Mouse (Mus musculus) limb, embryonic 10.5 days (tissue): ENCODE measurements around the gene Krt17. TPM values are rescaled to one million over a fixed set of nuclear protein-coding genes. Genes with fewer than 3 reads are reported as not detected.
"Not testable (repeated sequence)": the region's sequence is repeated elsewhere in the genome, so short reads cannot be mapped to it uniquely, and the experiment has no call there.

Experiments used
- DNase-seq: peaks from one replicate; pipeline ENCODE4 v3.0.0-alpha.2; 2017; ENCODE audit warnings: low spot score
- H3K27ac ChIP-seq: fragments of 300-500 bp; sonication (generic); 2 replicates; pipeline ENCODE4 v1.5.1; 2016; ENCODE audit warnings: mild to moderate bottlenecking
- H3K27me3 ChIP-seq: fragments of 300-500 bp; sonication (generic); 2 replicates; pipeline ENCODE4 v1.6.1; 2016; ENCODE audit warnings: low read depth, mild to moderate bottlenecking; ENCODE audit not compliant: poor library complexity, severe bottlenecking
- H3K36me3 ChIP-seq: fragments of 300-500 bp; sonication (generic); 2 replicates; pipeline ENCODE4 v1.6.1; 2016; ENCODE audit warnings: mild to moderate bottlenecking, moderate library complexity
- H3K4me1 ChIP-seq: fragments of 300-500 bp; sonication (generic); 2 replicates; pipeline ENCODE4 v1.6.1; 2016
- H3K4me3 ChIP-seq: fragments of 300-500 bp; sonication (generic); 2 replicates; pipeline ENCODE4 v1.5.1; 2016; ENCODE audit warnings: mild to moderate bottlenecking, moderate library complexity
- H3K9me3 ChIP-seq: fragments of 300-500 bp; sonication (generic); replicated peaks from 2 replicates; pipeline ENCODE4 v1.6.1; 2016; ENCODE audit warnings: mild to moderate bottlenecking
- WGBS: fragments of 180-500 bp; shearing (Covaris S2); methylation state at CpG from one replicate; pipeline ENCODE4 v1.1.7; 2016; 5-methylcytosine and 5-hydroxymethylcytosine counted together
- polyA plus RNA-seq: library from polyadenylated mRNA; unstranded; fragments of >200 nt; fragmentation: Nextera tagmentation; extraction: Ambion mirVana; gene quantifications from 2 replicates; pipeline ENCODE4 v1.2.1, GENCODE M21; 2016

The Krt17 gene
- polyA plus RNA-seq, result 1.3 and 7.6 TPM in 2 replicates

- peaks cover 10% of the 10 kb centered on the region for H3K27me3 ChIP-seq
- H3K4me3 ChIP-seq, result no peak within 1 kb of the TSS
- H3K27ac ChIP-seq, result 0 out of 2 replicates have a peak within 1 kb of the TSS, but pooled peaks have one; percentile 10
- H3K36me3 ChIP-seq, result no peaks in the 10 kb centered on the region
- H3K9me3 ChIP-seq, result no peaks in the 10 kb centered on the region
- 85% methylated on average over 20 of the region's 21 CpGs for WGBS
- peaks cover 21% of the 10 kb centered on the region for H3K4me1 ChIP-seq
- no peak for DNase-seq
Measured at GRCm38 (mm10) chr11:100260514-100261234, at the start of gene Krt17. Gene Krt17, minus strand, starts transcription at chr11:100261029.

- 97% methylated on average over 5 of the region's 6 CpGs for WGBS
- not testable (repeated sequence) for H3K4me3 ChIP-seq, H3K4me1 ChIP-seq, H3K36me3 ChIP-seq, H3K27me3 ChIP-seq, H3K27ac ChIP-seq, H3K9me3 ChIP-seq, DNase-seq
Measured at GRCm38 (mm10) chr11:100308672-100309071, 47.8 kb upstream of the Krt17 start.

GRCm38 (mm10) chr11:100307900-100308299, 47.1 kb upstream of the Krt17 start:
- H3K4me1 ChIP-seq, result peaks cover 4% of the 10 kb centered on the region; the same call in 1 of the 2 replicates
- H3K27ac ChIP-seq, result no peak overlapping the region
- H3K9me3 ChIP-seq, result no peaks in the 10 kb centered on the region
- no peaks in the 10 kb centered on the region for H3K27me3 ChIP-seq
- WGBS, result 91% methylated on average over 5 of the region's 5 CpGs
- no peak overlapping the region for H3K4me3 ChIP-seq
- DNase-seq, result no peak
- no peaks in the 10 kb centered on the region for H3K36me3 ChIP-seq

GRCm38 (mm10) chr11:100301292-100301691, 40.5 kb upstream of the Krt17 start:
- WGBS, result 87% methylated on average over 5 of the region's 5 CpGs
- Histone ChIP-seq H3K27ac (no peak overlapping the region), H3K9me3 (no peaks in the 10 kb centered on the region), H3K27me3 (no peaks in the 10 kb centered on the region), H3K36me3 (no peaks in the 10 kb centered on the region), H3K4me3 (no peak overlapping the region), H3K4me1 (peaks cover 5% of the 10 kb centered on the region)
- no peak for DNase-seq

- WGBS, result 13% methylated on average over 5 of the region's 5 CpGs
- DNase-seq, result peak; percentile 89
Measured at GRCm38 (mm10) chr11:100300293-100300692, 39.5 kb upstream of the Krt17 start.

GRCm38 (mm10) chr11:100298274-100299036, 37.6 kb upstream of the Krt17 start:
- 20% methylated on average over 18 of the region's 18 CpGs for WGBS
- Histone ChIP-seq H3K27me3 (no peaks in the 10 kb centered on the region), H3K4me3 (peak overlapping the region; percentile 33), H3K27ac (no peak overlapping the region), H3K36me3 (no peaks in the 10 kb centered on the region), H3K9me3 (no peaks in the 10 kb centered on the region), H3K4me1 (peaks cover 8% of the 10 kb centered on the region)
- peak; percentile 89 for DNase-seq

More at GRCm38 (mm10) chr11:100300293-100300692, 39.5 kb upstream of the Krt17 start:
- H3K27ac ChIP-seq, result no peak overlapping the region
- no peaks in the 10 kb centered on the region for H3K36me3 ChIP-seq
- H3K9me3 ChIP-seq, result no peaks in the 10 kb centered on the region
- no peaks in the 10 kb centered on the region for H3K27me3 ChIP-seq
- no peak overlapping the region for H3K4me3 ChIP-seq
- peaks cover 5% of the 10 kb centered on the region for H3K4me1 ChIP-seq

GRCm38 (mm10) chr11:100297801-100298200, 37.0 kb upstream of the Krt17 start:
- H3K36me3 ChIP-seq, result no peaks in the 10 kb centered on the region
- H3K27me3 ChIP-seq, result no peaks in the 10 kb centered on the region
- peak overlapping the region; percentile 33; the same call in 1 of the 2 replicates for H3K4me3 ChIP-seq
- 35% methylated on average over 5 of the region's 5 CpGs for WGBS
- no peaks in the 10 kb centered on the region for H3K9me3 ChIP-seq
- peaks cover 8% of the 10 kb centered on the region for H3K4me1 ChIP-seq
- no peak overlapping the region for H3K27ac ChIP-seq
- DNase-seq, result no peak

GRCm38 (mm10) chr11:100295308-100295707, 34.5 kb upstream of the Krt17 start:
- Histone ChIP-seq H3K4me1 (peaks cover 13% of the 10 kb centered on the region), H3K36me3 (no peaks in the 10 kb centered on the region), H3K9me3 (no peaks in the 10 kb centered on the region), H3K27me3 (no peaks in the 10 kb centered on the region), H3K27ac (no peak overlapping the region), H3K4me3 (no peak overlapping the region)
- WGBS, result 5% methylated on average over 10 of the region's 10 CpGs
- peak; percentile 94 for DNase-seq

GRCm38 (mm10) chr11:100292884-100293283, 32.1 kb upstream of the Krt17 start:
- no peaks in the 10 kb centered on the region for H3K27me3 ChIP-seq
- no peaks in the 10 kb centered on the region for H3K36me3 ChIP-seq
- WGBS, result 63% methylated on average over 6 of the region's 6 CpGs
- H3K9me3 ChIP-seq, result no peaks in the 10 kb centered on the region
- 0 out of 2 replicates have a peak, but pooled peaks cover 8% of the 10 kb centered on the region for H3K4me1 ChIP-seq
- no peak overlapping the region for H3K27ac ChIP-seq
- no peak for DNase-seq
- no peak overlapping the region for H3K4me3 ChIP-seq

GRCm38 (mm10) chr11:100290235-100290634, 29.4 kb upstream of the Krt17 start:
- Histone ChIP-seq H3K9me3 (no peaks in the 10 kb centered on the region), H3K4me1 (peaks cover 10% of the 10 kb centered on the region; the same call in 1 of the 2 replicates), H3K27me3 (no peaks in the 10 kb centered on the region), H3K4me3 (no peak overlapping the region), H3K27ac (no peak overlapping the region), H3K36me3 (no peaks in the 10 kb centered on the region)
- DNase-seq, result no peak
- 62% methylated on average over 5 of the region's 5 CpGs for WGBS

GRCm38 (mm10) chr11:100288942-100289341, 28.1 kb upstream of the Krt17 start:
- no peaks in the 10 kb centered on the region for H3K9me3 ChIP-seq
- H3K36me3 ChIP-seq, result no peaks in the 10 kb centered on the region
- WGBS, result 83% methylated on average over 6 of the region's 6 CpGs
- H3K4me3 ChIP-seq, result no peak overlapping the region
- no peak for DNase-seq
- peak overlapping the region; percentile 16; the same call in 1 of the 2 replicates for H3K27ac ChIP-seq
- H3K4me1 ChIP-seq, result peaks cover 8% of the 10 kb centered on the region; the same call in 1 of the 2 replicates
- no peaks in the 10 kb centered on the region for H3K27me3 ChIP-seq

GRCm38 (mm10) chr11:100287024-100287423, 26.2 kb upstream of the Krt17 start:
- Histone ChIP-seq H3K36me3 (no peaks in the 10 kb centered on the region), H3K4me1 (peaks cover 11% of the 10 kb centered on the region; the same call in 1 of the 2 replicates), H3K4me3 (no peak overlapping the region), H3K27ac (peak overlapping the region; percentile 21; the same call in 1 of the 2 replicates), H3K9me3 (no peaks in the 10 kb centered on the region), H3K27me3 (no peaks in the 10 kb centered on the region)
- no peak for DNase-seq
- WGBS, result 44% methylated on average over 10 of the region's 10 CpGs

- WGBS, result 86% methylated on average over 4 of the region's 4 CpGs
- no peaks in the 10 kb centered on the region for H3K36me3 ChIP-seq
- H3K4me1 ChIP-seq, result peaks cover 6% of the 10 kb centered on the region; the same call in 1 of the 2 replicates
- H3K27ac ChIP-seq, result no peak overlapping the region
- no peak overlapping the region for H3K4me3 ChIP-seq
- DNase-seq, result no peak
- no peaks in the 10 kb centered on the region for H3K27me3 ChIP-seq
- H3K9me3 ChIP-seq, result no peaks in the 10 kb centered on the region
Measured at GRCm38 (mm10) chr11:100284988-100285387, 24.2 kb upstream of the Krt17 start.
